Mouse (Mus musculus) ES-E14 (cell line): ENCODE data around the gene Fat1. TPM values are rescaled to one million over a fixed set of nuclear protein-coding genes. Genes with fewer than 3 reads are reported as not detected.
A peak's percentile ranks its signal among the peaks of the same experiment; 100 is the strongest.

Source experiments
- DNase-seq: peaks from one replicate; pipeline ENCODE4 v3.0.0-alpha.2; 2013; ENCODE audit warnings: low read depth, low spot score
- H3K27ac ChIP-seq: 2 replicates; pipeline ENCODE4 v1.5.1; 2012; ENCODE audit warnings: low read depth, mild to moderate bottlenecking, low read length, moderate library complexity, mixed read lengths; ENCODE audit not compliant: poor library complexity, insufficient read depth, severe bottlenecking
- H3K36me3 ChIP-seq: 2 replicates; pipeline ENCODE4 v1.6.1; 2012; ENCODE audit warnings: mild to moderate bottlenecking, low read length, moderate library complexity, mixed read lengths; ENCODE audit not compliant: control insufficient read depth, poor library complexity, insufficient read depth, severe bottlenecking
- H3K4me1 ChIP-seq, 2 experiments: fragments of 150-350 bp in 1 of 2; sonication (generic) in 1 of 2; 2 replicates each; pipeline ENCODE4 v1.6.1; 2012; ENCODE audit warnings: low read length in 2 of 2, mild to moderate bottlenecking in 1 of 2, mixed read lengths in 1 of 2; ENCODE audit not compliant: control insufficient read depth in 2 of 2, insufficient read depth in 2 of 2, poor library complexity in 1 of 2
- H3K4me3 ChIP-seq, 2 experiments: fragments of 150-350 bp in 1 of 2; sonication (generic) in 1 of 2; 2 replicates each; pipeline ENCODE4 v1.5.1; 2012; ENCODE audit warnings: low read length in 2 of 2, low read depth in 1 of 2, mild to moderate bottlenecking in 1 of 2, mixed read lengths in 1 of 2; ENCODE audit not compliant: insufficient read depth in 1 of 2, poor library complexity in 1 of 2, severe bottlenecking in 1 of 2
- H3K9ac ChIP-seq: 2 replicates; pipeline ENCODE4 v1.6.1; 2012; ENCODE audit warnings: low read depth, mild to moderate bottlenecking, low read length, mixed read lengths; ENCODE audit not compliant: poor library complexity, insufficient read depth, severe bottlenecking
- H3K9me3 ChIP-seq: fragments of 150-350 bp; sonication (generic); 2 replicates; pipeline ENCODE4 v1.6.1; 2012; ENCODE audit warnings: low read depth, mild to moderate bottlenecking, low read length; ENCODE audit not compliant: control insufficient read depth, insufficient read depth
- CHD2 ChIP-seq: IDR thresholded peaks from 2 replicates; pipeline ENCODE4 v1.6.1; 2014; ENCODE audit warnings: mild to moderate bottlenecking, low read depth, low read length, inconsistent platforms
- HCFC1 ChIP-seq: IDR thresholded peaks from 2 replicates; pipeline ENCODE4 v1.6.1; 2012; ENCODE audit warnings: low read length, inconsistent platforms, borderline replicate concordance; ENCODE audit not compliant: insufficient read depth
- MAFK ChIP-seq: IDR thresholded peaks from 2 replicates; pipeline ENCODE4 v1.6.1; 2014; ENCODE audit warnings: mild to moderate bottlenecking, low read depth, low read length, inconsistent platforms; ENCODE audit not compliant: insufficient read depth
- ZC3H11A ChIP-seq: IDR thresholded peaks from 2 replicates; pipeline ENCODE4 v1.6.1; 2012; ENCODE audit warnings: low read depth, mild to moderate bottlenecking, inconsistent platforms, low read length, borderline replicate concordance
- ZNF384 ChIP-seq: IDR thresholded peaks from 2 replicates; pipeline ENCODE4 v1.6.1; 2012; ENCODE audit warnings: low read depth, low read length, inconsistent platforms
- in situ Hi-C, 2 experiments: fragments of 600-800 bp; cut with MboI; formaldehyde crosslinking; loops; one replicate each; pipeline ENCODE4 v1.15.1; 2025; ENCODE audit warnings: low sequenced_read_pairs in 2 of 2, inconsistent platforms in 1 of 2; ENCODE audit not compliant: unreplicated experiment in 2 of 2
- total RNA-seq: library from RNA; depleted of rRNA; stranded (reverse); fragments of 300-350 nt; gene quantifications from 2 replicates; pipeline ENCODE4 v1.2.3, GENCODE M21; 2012

Fat1 gene
- total RNA-seq, 1 experiment: 196 TPM

GRCm38 (mm10) chr8:45019241-45019640 is 84.0 kb downstream of the Fat1 start:
- peaks cover 47% of the 10 kb centered on the region for H3K36me3 ChIP-seq
- H3K9ac ChIP-seq: no peak overlapping the region
- H3K4me1 ChIP-seq: no peaks in the 10 kb centered on the region
- no peak overlapping the region for H3K27ac ChIP-seq
- no peaks in the 10 kb centered on the region for H3K9me3 ChIP-seq
- in situ Hi-C loops: no loop called here
- TF ChIP-seq CHD2: no peak
- no peak for TF ChIP-seq ZNF384
- TF ChIP-seq MAFK: no peak
- TF ChIP-seq HCFC1: no peak
- no peak for TF ChIP-seq ZC3H11A
- DNase-seq: no peak
- H3K4me3 ChIP-seq: no peak overlapping the region

GRCm38 (mm10) chr8:45021171-45021570 is 85.9 kb downstream of the Fat1 start:
- in situ Hi-C loops: no loop called here
- Histone ChIP-seq H3K27ac (no peak overlapping the region), H3K36me3 (peaks cover 52% of the 10 kb centered on the region), H3K9me3 (no peaks in the 10 kb centered on the region), H3K4me1 (no peaks in the 10 kb centered on the region), H3K9ac (no peak overlapping the region), H3K4me3 (no peak overlapping the region)
- TF ChIP-seq CHD2: no peak
- no peak for TF ChIP-seq ZNF384
- no peak for DNase-seq

GRCm38 (mm10) chr8:45021911-45022665 is 86.8 kb downstream of the Fat1 start:
- H3K4me1 ChIP-seq: no peaks in the 10 kb centered on the region
- no peaks in the 10 kb centered on the region for H3K9me3 ChIP-seq
- in situ Hi-C loops: no loop called here
- H3K9ac ChIP-seq: no peak overlapping the region
- TF ChIP-seq CHD2 (no peak), MAFK (no peak), ZC3H11A (no peak)
- H3K4me3 ChIP-seq: no peak overlapping the region
- peaks cover 58% of the 10 kb centered on the region for H3K36me3 ChIP-seq
- no peak overlapping the region for H3K27ac ChIP-seq
- DNase-seq: no peak

- H3K27ac ChIP-seq: no peak overlapping the region
- H3K4me3 ChIP-seq: no peak overlapping the region
- in situ Hi-C loops: no loop called here
- no peak overlapping the region for H3K9ac ChIP-seq
- no peak for TF ChIP-seq MAFK
- no peak for TF ChIP-seq ZNF384
- no peak for TF ChIP-seq CHD2
- peaks cover 68% of the 10 kb centered on the region for H3K36me3 ChIP-seq
- H3K4me1 ChIP-seq: no peaks in the 10 kb centered on the region
- DNase-seq: no peak
- H3K9me3 ChIP-seq: no peaks in the 10 kb centered on the region
These were observed 92.8 kb downstream of the Fat1 start for GRCm38 (mm10) chr8:45028081-45028497.

- Histone ChIP-seq H3K27ac (no peak overlapping the region), H3K36me3 (peaks cover 64% of the 10 kb centered on the region), H3K9me3 (no peaks in the 10 kb centered on the region), H3K4me1 (peaks cover 0 to 2% of the 10 kb centered on the region in 2 experiments; a peak in 1 of 4 replicates), H3K9ac (no peak overlapping the region), H3K4me3 (no peak overlapping the region)
- in situ Hi-C loops: no loop called here
- DNase-seq: peak; percentile 41
- TF ChIP-seq ZC3H11A (no peak), MAFK (no peak), ZNF384 (no peak), CHD2 (no peak), HCFC1 (no peak)
These were observed 103.1 kb downstream of the Fat1 start for GRCm38 (mm10) chr8:45038350-45038749.
